Mouse (Mus musculus): ENCODE measurements around the gene Rab11fip4. TPM values are rescaled to one million over a fixed set of nuclear protein-coding genes. Genes with fewer than 3 reads are reported as not detected.
A peak's percentile ranks its signal among the peaks of the same experiment; 100 is the strongest.

The Rab11fip4 gene
- total RNA-seq (2014; fragmentation: Nextera tagmentation), result not detected in 2 replicates
- under 0.01 and 0.05 TPM in 2 replicates for total RNA-seq (2017)
- not detected in 2 replicates for polyA plus RNA-seq (2012)

- no peaks in the 10 kb centered on the region for H3K4me1 ChIP-seq (ENCODE audit: insufficient read depth, low read depth, low read length)
- DNase-seq (ENCODE audit: low spot score), result no peak
- ATAC-seq (ENCODE audit: extremely low read depth, insufficient number of reproducible peaks, low FRiP score, poor library complexity, severe bottlenecking), result no peak
Measured at GRCm38 (mm10) chr11:79590664-79591590, at the start of gene Rab11fip4. Gene Rab11fip4 (plus strand): TSS chr11:79591212.

GRCm38 (mm10) chr11:79552622-79553021 is 38.4 kb upstream of the Rab11fip4 start:
- Histone ChIP-seq H3K4me3 (ENCODE audit: low read depth, low read length) (no peak overlapping the region), H3K36me3 (replicated peaks) (peaks cover 65% of the 10 kb centered on the region), H3K4me1 (ENCODE audit: insufficient read depth, low read depth, low read length) (peaks cover 5% of the 10 kb centered on the region), H3K27me3 (ENCODE audit: insufficient read depth, low read length) (no peaks in the 10 kb centered on the region), H3K9me3 (replicated peaks) (no peaks in the 10 kb centered on the region)
- TF ChIP-seq GATA1 (IDR thresholded peaks at IDR 0.05; ENCODE audit: borderline replicate concordance, low read length), result no peak
- TF ChIP-seq GATA2 (IDR thresholded peaks at IDR 0.05; ENCODE audit: borderline replicate concordance, low read depth, low read length), result no peak
- TF ChIP-seq CTCF (IDR thresholded peaks at IDR 0.05; ENCODE audit: low read depth, low read length), result no peak
- 0 out of 2 replicates have a peak, but pooled peaks have one; percentile 22 for TF ChIP-seq TAL1 (conservative IDR thresholded peaks at IDR 0.05; ENCODE audit: low read depth, low read length)
- no peak for TF ChIP-seq POLR2AphosphoS5 (IDR thresholded peaks at IDR 0.05; ENCODE audit: insufficient replicate concordance, low read depth, low read length)
- ATAC-seq (ENCODE audit: extremely low read depth, insufficient number of reproducible peaks, low FRiP score, poor library complexity, severe bottlenecking) (no peak), DNase-seq (ENCODE audit: low spot score) (no peak)

More at GRCm38 (mm10) chr11:79590664-79591590, at the start of gene Rab11fip4:
- H3K4me3 ChIP-seq (ENCODE audit: low read depth, low read length), result no peak within 1 kb of the TSS
- H3K9me3 ChIP-seq (replicated peaks), result no peaks in the 10 kb centered on the region
- TF ChIP-seq POLR2AphosphoS5 (IDR thresholded peaks at IDR 0.05; ENCODE audit: insufficient replicate concordance, low read depth, low read length) (no peak), TAL1 (conservative IDR thresholded peaks at IDR 0.05; ENCODE audit: low read depth, low read length) (no peak)
- peaks cover 26% of the 10 kb centered on the region for H3K27me3 ChIP-seq (ENCODE audit: insufficient read depth, low read length)
- no peaks in the 10 kb centered on the region for H3K36me3 ChIP-seq (replicated peaks)

GRCm38 (mm10) chr11:79560536-79560935 is 30.5 kb upstream of the Rab11fip4 start:
- Histone ChIP-seq H3K36me3 (replicated peaks) (peaks cover 68% of the 10 kb centered on the region), H3K4me1 (ENCODE audit: insufficient read depth, low read depth, low read length) (no peaks in the 10 kb centered on the region), H3K4me3 (ENCODE audit: low read depth, low read length) (no peak overlapping the region), H3K9me3 (replicated peaks) (no peaks in the 10 kb centered on the region), H3K27me3 (ENCODE audit: insufficient read depth, low read length) (no peaks in the 10 kb centered on the region)
- no peak for ATAC-seq (ENCODE audit: extremely low read depth, insufficient number of reproducible peaks, low FRiP score, poor library complexity, severe bottlenecking)
- DNase-seq (ENCODE audit: low spot score), result no peak
- no peak for TF ChIP-seq CTCF (IDR thresholded peaks at IDR 0.05; ENCODE audit: low read depth, low read length)
- TF ChIP-seq GATA2 (IDR thresholded peaks at IDR 0.05; ENCODE audit: borderline replicate concordance, low read depth, low read length), result no peak
- no peak for TF ChIP-seq GATA1 (IDR thresholded peaks at IDR 0.05; ENCODE audit: borderline replicate concordance, low read length)
- no peak for TF ChIP-seq POLR2AphosphoS5 (IDR thresholded peaks at IDR 0.05; ENCODE audit: insufficient replicate concordance, low read depth, low read length)
- no peak for TF ChIP-seq TAL1 (conservative IDR thresholded peaks at IDR 0.05; ENCODE audit: low read depth, low read length)

GRCm38 (mm10) chr11:79563493-79563892 is 27.5 kb upstream of the Rab11fip4 start:
- H3K27me3 ChIP-seq (ENCODE audit: insufficient read depth, low read length), result no peaks in the 10 kb centered on the region
- TF ChIP-seq POLR2AphosphoS5 (IDR thresholded peaks at IDR 0.05; ENCODE audit: insufficient replicate concordance, low read depth, low read length), result no peak
- no peak for TF ChIP-seq GATA1 (IDR thresholded peaks at IDR 0.05; ENCODE audit: borderline replicate concordance, low read length)
- no peak for TF ChIP-seq TAL1 (conservative IDR thresholded peaks at IDR 0.05; ENCODE audit: low read depth, low read length)
- TF ChIP-seq CTCF (IDR thresholded peaks at IDR 0.05; ENCODE audit: low read depth, low read length), result no peak
- no peak for TF ChIP-seq GATA2 (IDR thresholded peaks at IDR 0.05; ENCODE audit: borderline replicate concordance, low read depth, low read length)
- no peaks in the 10 kb centered on the region for H3K9me3 ChIP-seq (replicated peaks)
- no peaks in the 10 kb centered on the region for H3K4me1 ChIP-seq (ENCODE audit: insufficient read depth, low read depth, low read length)
- peaks cover 73% of the 10 kb centered on the region for H3K36me3 ChIP-seq (replicated peaks)
- no peak for DNase-seq (ENCODE audit: low spot score)
- H3K4me3 ChIP-seq (ENCODE audit: low read depth, low read length), result no peak overlapping the region
- no peak for ATAC-seq (ENCODE audit: extremely low read depth, insufficient number of reproducible peaks, low FRiP score, poor library complexity, severe bottlenecking)

- H3K4me1 ChIP-seq (ENCODE audit: insufficient read depth, low read depth, low read length), result no peaks in the 10 kb centered on the region
- no peak for ATAC-seq (ENCODE audit: extremely low read depth, insufficient number of reproducible peaks, low FRiP score, poor library complexity, severe bottlenecking)
- no peak for TF ChIP-seq TAL1 (conservative IDR thresholded peaks at IDR 0.05; ENCODE audit: low read depth, low read length)
- no peak for TF ChIP-seq CTCF (IDR thresholded peaks at IDR 0.05; ENCODE audit: low read depth, low read length)
- no peak for TF ChIP-seq GATA1 (IDR thresholded peaks at IDR 0.05; ENCODE audit: borderline replicate concordance, low read length)
- TF ChIP-seq GATA2 (IDR thresholded peaks at IDR 0.05; ENCODE audit: borderline replicate concordance, low read depth, low read length), result no peak
- no peak for TF ChIP-seq POLR2AphosphoS5 (IDR thresholded peaks at IDR 0.05; ENCODE audit: insufficient replicate concordance, low read depth, low read length)
- no peak for DNase-seq (ENCODE audit: low spot score)
- H3K36me3 ChIP-seq (replicated peaks), result peaks cover 72% of the 10 kb centered on the region
- H3K9me3 ChIP-seq (replicated peaks), result no peaks in the 10 kb centered on the region
- H3K4me3 ChIP-seq (ENCODE audit: low read depth, low read length), result no peak overlapping the region
- no peaks in the 10 kb centered on the region for H3K27me3 ChIP-seq (ENCODE audit: insufficient read depth, low read length)
Measured at GRCm38 (mm10) chr11:79566947-79567346, 24.1 kb upstream of the Rab11fip4 start.

- DNase-seq (ENCODE audit: low spot score) (no peak), ATAC-seq (ENCODE audit: extremely low read depth, insufficient number of reproducible peaks, low FRiP score, poor library complexity, severe bottlenecking) (no peak)
- Histone ChIP-seq H3K4me1 (ENCODE audit: insufficient read depth, low read depth, low read length) (no peaks in the 10 kb centered on the region), H3K4me3 (ENCODE audit: low read depth, low read length) (no peak overlapping the region), H3K27me3 (ENCODE audit: insufficient read depth, low read length) (no peaks in the 10 kb centered on the region), H3K9me3 (replicated peaks) (no peaks in the 10 kb centered on the region), H3K36me3 (replicated peaks) (peaks cover 72% of the 10 kb centered on the region)
- no peak for TF ChIP-seq GATA1 (IDR thresholded peaks at IDR 0.05; ENCODE audit: borderline replicate concordance, low read length)
- no peak for TF ChIP-seq POLR2AphosphoS5 (IDR thresholded peaks at IDR 0.05; ENCODE audit: insufficient replicate concordance, low read depth, low read length)
- no peak for TF ChIP-seq GATA2 (IDR thresholded peaks at IDR 0.05; ENCODE audit: borderline replicate concordance, low read depth, low read length)
- no peak for TF ChIP-seq CTCF (IDR thresholded peaks at IDR 0.05; ENCODE audit: low read depth, low read length)
- no peak for TF ChIP-seq TAL1 (conservative IDR thresholded peaks at IDR 0.05; ENCODE audit: low read depth, low read length)
Measured at GRCm38 (mm10) chr11:79568197-79568911, 22.7 kb upstream of the Rab11fip4 start.
